Mouse (Mus musculus) MEL (cell line): Measurements from ENCODE around the gene Afm. TPM values are rescaled to one million over a fixed set of nuclear protein-coding genes. Genes with fewer than 3 reads are reported as not detected.

ENCODE experiments used
- DNase-seq: peaks from one replicate; pipeline ENCODE4 v3.0.0; 2011; ENCODE audit warnings: low read depth, low spot score
- H3K27ac ChIP-seq: 2 replicates; pipeline ENCODE4 v1.5.1; 2012; ENCODE audit warnings: low read depth, mild to moderate bottlenecking, control low read depth, low read length, moderate library complexity; ENCODE audit not compliant: control insufficient read depth
- H3K27me3 ChIP-seq, 2 experiments: fragments of 150-350 bp in 1 of 2; sonication (generic) in 1 of 2; 2 replicates each; pipeline ENCODE4 v1.6.1; 2012; ENCODE audit warnings: low read length in 2 of 2, mild to moderate bottlenecking in 2 of 2, improper control_type of control experiment in 1 of 2, moderate library complexity in 1 of 2; ENCODE audit not compliant: insufficient read depth in 2 of 2, control insufficient read depth in 1 of 2
- H3K36me3 ChIP-seq, 2 experiments: 2 replicates each; pipeline ENCODE4 v1.6.1; 2012 to 2014; ENCODE audit warnings: low read length in 2 of 2, improper control_type of control experiment in 1 of 2, inconsistent platforms in 1 of 2, mild to moderate bottlenecking in 1 of 2; ENCODE audit not compliant: insufficient read depth in 2 of 2, control insufficient read depth in 1 of 2
- H3K4me1 ChIP-seq, 2 experiments: fragments of 150-350 bp in 1 of 2; sonication (generic) in 1 of 2; 2 replicates each; pipeline ENCODE4 v1.6.1; 2012; ENCODE audit warnings: low read length in 2 of 2, improper control_type of control experiment in 1 of 2, mild to moderate bottlenecking in 1 of 2; ENCODE audit not compliant: insufficient read depth in 2 of 2, control insufficient read depth in 1 of 2
- H3K4me3 ChIP-seq, 2 experiments: fragments of 150-350 bp in 1 of 2; sonication (generic) in 1 of 2; 2 replicates each; pipeline ENCODE4 v1.5.1; 2012; ENCODE audit warnings: low read depth in 2 of 2, low read length in 2 of 2, mild to moderate bottlenecking in 2 of 2, moderate library complexity in 2 of 2, control low read depth in 1 of 2, improper control_type of control experiment in 1 of 2; ENCODE audit not compliant: control insufficient read depth in 1 of 2, insufficient read depth in 1 of 2
- H3K79me2 ChIP-seq: 2 replicates; pipeline ENCODE4 v1.6.1; 2012; ENCODE audit warnings: mild to moderate bottlenecking, low read length, moderate library complexity; ENCODE audit not compliant: control insufficient read depth, poor library complexity, insufficient read depth
- H3K9ac ChIP-seq: 2 replicates; pipeline ENCODE4 v1.6.1; 2012; ENCODE audit warnings: low read depth, mild to moderate bottlenecking, control low read depth, low read length, moderate library complexity; ENCODE audit not compliant: control insufficient read depth, poor library complexity, severe bottlenecking
- H3K9me3 ChIP-seq: fragments of 150-350 bp; sonication (generic); replicated peaks from 2 replicates; pipeline ENCODE4 v1.6.1; 2012; ENCODE audit warnings: mild to moderate bottlenecking, low read length, improper control_type of control experiment, moderate library complexity; ENCODE audit not compliant: insufficient read depth
- BHLHE40 ChIP-seq: IDR thresholded peaks from 2 replicates; pipeline ENCODE4 v1.6.1; 2012; ENCODE audit warnings: low read depth, mild to moderate bottlenecking, inconsistent platforms, low read length, improper control_type of control experiment, borderline replicate concordance
- CTCF ChIP-seq, 3 experiments: IDR thresholded peaks in 2 of 3; conservative IDR thresholded peaks in 1 of 3; 2 replicates each; pipeline ENCODE4 v1.5.1; 2011 to 2012; ENCODE audit warnings: low read length in 3 of 3, low read depth in 2 of 3, mild to moderate bottlenecking in 2 of 3, improper control_type of control experiment in 1 of 3, inconsistent platforms in 1 of 3, mixed read lengths in 1 of 3, moderate library complexity in 1 of 3; ENCODE audit not compliant: control insufficient read depth in 1 of 3, insufficient read depth in 1 of 3, poor library complexity in 1 of 3, severe bottlenecking in 1 of 3
- E2F4 ChIP-seq: IDR thresholded peaks from 2 replicates; pipeline ENCODE4 v1.6.1; 2011; ENCODE audit warnings: low read depth, low read length, improper control_type of control experiment, borderline replicate concordance
- EP300 ChIP-seq, 2 experiments: IDR thresholded peaks; 2 replicates each; pipeline ENCODE4 v1.6.1; 2011; ENCODE audit warnings: improper control_type of control experiment in 2 of 2, low read length in 2 of 2, low read depth in 1 of 2, mild to moderate bottlenecking in 1 of 2
- ETS1 ChIP-seq: IDR thresholded peaks from 2 replicates; pipeline ENCODE4 v1.6.1; 2012; ENCODE audit warnings: low read depth, mild to moderate bottlenecking, inconsistent platforms, low read length, improper control_type of control experiment, moderate library complexity
- GABPA ChIP-seq: IDR thresholded peaks from 2 replicates; pipeline ENCODE4 v1.6.1; 2012; ENCODE audit warnings: low read depth, mild to moderate bottlenecking, inconsistent platforms, low read length, improper control_type of control experiment, moderate library complexity
- GATA1 ChIP-seq: IDR thresholded peaks from 2 replicates; pipeline ENCODE4 v1.6.1; 2011; ENCODE audit warnings: low read depth, low read length, improper control_type of control experiment
- HCFC1 ChIP-seq: IDR thresholded peaks from 2 replicates; pipeline ENCODE4 v1.6.1; 2012; ENCODE audit warnings: low read depth, mild to moderate bottlenecking, inconsistent platforms, low read length, improper control_type of control experiment, moderate library complexity
- MAZ ChIP-seq: IDR thresholded peaks from 2 replicates; pipeline ENCODE4 v1.6.1; 2012; ENCODE audit warnings: low read depth, mild to moderate bottlenecking, inconsistent platforms, low read length, improper control_type of control experiment
- MEF2A ChIP-seq: IDR thresholded peaks from 2 replicates; pipeline ENCODE4 v1.6.1; 2014; ENCODE audit warnings: low read depth, mild to moderate bottlenecking, inconsistent platforms, low read length, improper control_type of control experiment; ENCODE audit not compliant: poor library complexity, insufficient replicate concordance, severe bottlenecking; ENCODE audit errors: extremely low read depth
- MYB ChIP-seq: IDR thresholded peaks from 2 replicates; pipeline ENCODE4 v1.6.1; 2011; ENCODE audit warnings: mild to moderate bottlenecking, low read depth, low read length, improper control_type of control experiment
- MYC ChIP-seq: IDR thresholded peaks from 2 replicates; pipeline ENCODE4 v1.6.1; 2011; ENCODE audit warnings: low read depth, mild to moderate bottlenecking, low read length, improper control_type of control experiment, moderate library complexity
- NRF1 ChIP-seq: IDR thresholded peaks from 2 replicates; pipeline ENCODE4 v1.6.1; 2014; ENCODE audit warnings: low read depth, mild to moderate bottlenecking, inconsistent platforms, low read length, improper control_type of control experiment, moderate library complexity; ENCODE audit not compliant: poor library complexity, insufficient read depth, severe bottlenecking
- POLR2A ChIP-seq, 2 experiments: IDR thresholded peaks; 2 replicates each; pipeline ENCODE4 v1.6.1; 2011 to 2012; ENCODE audit warnings: low read length in 2 of 2, mild to moderate bottlenecking in 2 of 2, control low read depth in 1 of 2, improper control_type of control experiment in 1 of 2, low read depth in 1 of 2, moderate library complexity in 1 of 2; ENCODE audit not compliant: control insufficient read depth in 1 of 2, insufficient read depth in 1 of 2, poor library complexity in 1 of 2
- POLR2AphosphoS5 ChIP-seq: IDR thresholded peaks from 2 replicates; pipeline ENCODE4 v1.6.1; 2012; ENCODE audit warnings: low read depth, borderline replicate concordance, mild to moderate bottlenecking, inconsistent platforms, low read length, moderate library complexity, mixed read lengths
- RAD21 ChIP-seq: IDR thresholded peaks from 2 replicates; pipeline ENCODE4 v1.6.1; 2011; ENCODE audit warnings: mild to moderate bottlenecking, low read depth, low read length, improper control_type of control experiment
- SIN3A ChIP-seq: IDR thresholded peaks from 2 replicates; pipeline ENCODE4 v1.6.1; 2012; ENCODE audit warnings: low read length, improper control_type of control experiment, inconsistent platforms
- TAL1 ChIP-seq: IDR thresholded peaks from 2 replicates; pipeline ENCODE4 v1.6.1; 2012; ENCODE audit warnings: mild to moderate bottlenecking, inconsistent platforms, low read length, moderate library complexity, mixed read lengths
- TCF12 ChIP-seq: IDR thresholded peaks from 2 replicates; pipeline ENCODE4 v1.6.1; 2014; ENCODE audit warnings: low read depth, mild to moderate bottlenecking, inconsistent platforms, low read length, improper control_type of control experiment, moderate library complexity
- USF1 ChIP-seq: IDR thresholded peaks from 2 replicates; pipeline ENCODE4 v1.6.1; 2014; ENCODE audit warnings: low read depth, mild to moderate bottlenecking, inconsistent platforms, low read length, improper control_type of control experiment, moderate library complexity
- ZC3H11A ChIP-seq: IDR thresholded peaks from 2 replicates; pipeline ENCODE4 v1.6.1; 2012; ENCODE audit warnings: low read depth, mild to moderate bottlenecking, inconsistent platforms, low read length, improper control_type of control experiment
- ZKSCAN1 ChIP-seq: IDR thresholded peaks from 2 replicates; pipeline ENCODE4 v1.6.1; 2012; ENCODE audit warnings: low read depth, mild to moderate bottlenecking, inconsistent platforms, low read length, improper control_type of control experiment, moderate library complexity
- ZMIZ1 ChIP-seq: IDR thresholded peaks from 2 replicates; pipeline ENCODE4 v1.6.1; 2012; ENCODE audit warnings: low read depth, mild to moderate bottlenecking, inconsistent platforms, low read length, improper control_type of control experiment, moderate library complexity
- ZNF384 ChIP-seq: IDR thresholded peaks from 2 replicates; pipeline ENCODE4 v1.6.1; 2012; ENCODE audit warnings: low read depth, mild to moderate bottlenecking, inconsistent platforms, low read length, improper control_type of control experiment
- polyA plus RNA-seq, 2 experiments: library from polyadenylated mRNA; stranded (reverse) in 1 of 2; unstranded in 1 of 2; fragments of >175 nt in 1 of 2; fragments of >200 nt in 1 of 2; gene quantifications; 2 replicates each; pipeline versions ENCODE4 v1.2.1 to v1.2.4; 2012; ENCODE audit warnings: low replicate concordance in 2 of 2, low read depth in 1 of 2; ENCODE audit not compliant: insufficient read length in 2 of 2, insufficient read depth in 1 of 2, missing spikeins in 1 of 2
- total RNA-seq: library from RNA; depleted of rRNA; stranded (reverse); fragments of 300-350 nt; gene quantifications from 2 replicates; pipeline ENCODE4 v1.2.3, GENCODE M21; 2012

The Afm gene
- total and polyA plus RNA-seq, 3 experiments = not detected

DNA sequence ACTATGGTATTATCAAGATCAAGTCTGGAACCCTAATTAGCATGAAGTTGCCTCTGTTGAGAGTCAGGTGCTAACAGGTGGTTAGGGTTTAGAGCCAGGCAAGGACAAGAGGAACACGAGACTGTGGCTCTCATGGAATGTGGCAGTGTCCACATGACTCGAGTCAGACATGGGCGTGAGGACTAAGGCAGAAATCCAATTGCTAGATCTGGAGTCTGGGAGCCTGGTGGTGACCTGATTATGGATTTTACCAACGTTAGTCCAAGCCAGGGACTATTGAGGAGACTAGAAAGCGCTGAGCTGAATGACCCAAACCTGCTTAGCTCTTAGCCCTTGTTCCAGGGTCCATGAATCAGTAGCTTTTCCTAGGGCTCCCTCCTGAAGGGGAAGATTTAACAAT, 49.1 kb downstream of the Afm start:
- no peak for DNase-seq
- Histone ChIP-seq H3K27ac (no peak overlapping the region), H3K4me3 (no peak overlapping the region), H3K9me3 (no peaks in the 10 kb centered on the region), H3K4me1 (peaks cover 8 to 15% of the 10 kb centered on the region in 2 experiments), H3K36me3 (peaks cover 0 to 4% of the 10 kb centered on the region in 2 experiments; a peak in 2 of 4 replicates), H3K9ac (no peak overlapping the region), H3K27me3 (no peaks in the 10 kb centered on the region), H3K79me2 (no peaks in the 10 kb centered on the region)
- TF ChIP-seq ZMIZ1 (no peak), POLR2AphosphoS5 (no peak), POLR2A (IDR thresholded peaks at IDR 0.05; ENCODE audit: control insufficient read depth in 1 of 2, insufficient read depth in 1 of 2, low read depth in 1 of 2, low read length in 2 of 2, poor library complexity in 1 of 2) (no peak), GABPA (no peak), MEF2A (no peak), CTCF (IDR thresholded peaks at IDR 0.05 in 2 of 3, conservative IDR thresholded peaks at IDR 0.05 in 1 of 3; ENCODE audit: control insufficient read depth in 1 of 3, insufficient read depth in 1 of 3, low read depth in 2 of 3, low read length in 3 of 3, poor library complexity in 1 of 3, severe bottlenecking in 1 of 3) (no peak), MYC (no peak), USF1 (no peak), MAZ (no peak), E2F4 (no peak), NRF1 (no peak), ZKSCAN1 (no peak), HCFC1 (no peak), TAL1 (no peak), BHLHE40 (no peak), MYB (no peak), EP300 (IDR thresholded peaks at IDR 0.05; ENCODE audit: low read depth in 1 of 2, low read length in 2 of 2) (no peak), ZC3H11A (no peak), ETS1 (no peak), TCF12 (no peak)

DNA sequence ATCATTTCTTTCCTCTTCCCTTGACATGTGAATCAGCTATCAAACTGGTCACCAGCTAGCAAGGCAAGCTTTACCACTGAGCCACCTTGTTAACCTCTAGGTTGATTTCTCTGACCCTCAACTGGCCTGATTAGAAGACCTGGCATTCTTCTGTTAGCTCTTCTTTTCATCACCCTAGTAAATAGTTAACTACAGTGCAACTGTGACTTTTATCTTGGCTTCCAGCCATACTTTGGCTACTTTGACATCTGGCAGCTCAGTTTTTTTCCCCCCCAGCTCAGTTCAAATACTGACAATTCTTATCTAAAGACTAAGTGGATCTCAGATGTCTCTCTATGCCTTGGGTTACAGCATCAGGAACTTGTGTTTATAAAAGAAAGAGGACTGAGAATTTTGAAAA, 49.6 kb downstream of the Afm start:
- DNase-seq = peak; percentile 78
- H3K27me3 ChIP-seq = no peaks in the 10 kb centered on the region
- no peaks in the 10 kb centered on the region for H3K79me2 ChIP-seq
- peaks cover 8 to 11% of the 10 kb centered on the region in 2 experiments for H3K4me1 ChIP-seq
- TF ChIP-seq BHLHE40 (no peak), EP300 (IDR thresholded peaks at IDR 0.05; ENCODE audit: low read depth in 1 of 2, low read length in 2 of 2) (peak; percentile 50 to 53; a peak in 2 of 4 replicates), RAD21 (no peak), ETS1 (peak; percentile 50), POLR2AphosphoS5 (no peak), TAL1 (no peak), TCF12 (peak; percentile 37; the same call in 1 of the 2 replicates), GATA1 (0 out of 2 replicates have a peak, but pooled peaks have one; percentile 19), SIN3A (peak; percentile 53; the same call in 1 of the 2 replicates), HCFC1 (no peak), ZNF384 (peak; percentile 59; the same call in 1 of the 2 replicates)
- H3K4me3 ChIP-seq = no peak overlapping the region
- H3K36me3 ChIP-seq = peaks cover 0 to 4% of the 10 kb centered on the region in 2 experiments; a peak in 2 of 4 replicates
- no peaks in the 10 kb centered on the region for H3K9me3 ChIP-seq
- H3K9ac ChIP-seq = no peak overlapping the region
- H3K27ac ChIP-seq = no peak overlapping the region
